Mouse (Mus musculus) WW6 (cell line): Measurements from ENCODE around the gene Akr1c19.
"Not testable (repeated sequence)": the region's sequence is repeated elsewhere in the genome, so short reads cannot be mapped to it uniquely, and the experiment has no call there.

Experiments
- DNase-seq: peaks from one replicate; pipeline ENCODE4 v3.0.0-alpha.2; 2013; ENCODE audit warnings: low read depth, low spot score

Gene Akr1c19

DNA sequence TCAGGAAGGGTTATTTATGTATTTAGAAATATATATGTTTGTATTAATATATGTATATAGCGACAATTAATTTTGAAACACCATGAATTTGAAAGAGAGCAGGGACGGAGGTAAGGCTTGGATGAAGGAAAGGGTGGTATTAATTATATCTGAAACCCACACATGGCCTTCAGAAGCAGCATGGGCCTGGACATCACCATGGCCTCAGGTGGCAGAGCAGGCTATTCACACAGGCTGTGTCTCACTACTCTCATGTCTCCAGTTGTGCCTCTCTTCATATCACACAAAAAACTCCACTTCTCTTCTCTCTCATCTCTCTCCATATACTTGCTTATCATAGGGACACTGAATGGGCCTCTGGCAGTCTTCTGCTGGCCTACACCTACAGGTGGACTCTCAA lies 37.0 kb downstream of the Akr1c19 start:
- not testable (repeated sequence) for DNase-seq

DNA sequence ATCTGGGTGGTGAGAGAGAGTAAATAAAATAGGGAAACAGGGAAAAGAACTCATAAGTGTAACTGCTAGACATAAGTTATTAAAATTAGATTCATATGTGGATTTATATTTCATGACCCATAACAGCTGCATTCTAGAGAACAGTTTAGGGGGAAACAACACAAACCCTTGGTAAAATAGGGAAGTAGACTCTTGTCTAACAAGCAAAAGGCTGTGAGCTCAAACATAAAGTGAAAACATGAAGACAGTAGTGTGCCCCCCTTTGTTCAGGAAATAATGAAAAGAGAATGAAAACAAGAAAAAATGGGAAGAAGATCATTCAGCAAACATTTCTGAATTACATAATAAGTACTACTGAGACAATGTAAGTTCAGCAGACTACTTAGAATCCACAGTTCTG lies 42.4 kb downstream of the Akr1c19 start:
- DNase-seq = no peak

DNA sequence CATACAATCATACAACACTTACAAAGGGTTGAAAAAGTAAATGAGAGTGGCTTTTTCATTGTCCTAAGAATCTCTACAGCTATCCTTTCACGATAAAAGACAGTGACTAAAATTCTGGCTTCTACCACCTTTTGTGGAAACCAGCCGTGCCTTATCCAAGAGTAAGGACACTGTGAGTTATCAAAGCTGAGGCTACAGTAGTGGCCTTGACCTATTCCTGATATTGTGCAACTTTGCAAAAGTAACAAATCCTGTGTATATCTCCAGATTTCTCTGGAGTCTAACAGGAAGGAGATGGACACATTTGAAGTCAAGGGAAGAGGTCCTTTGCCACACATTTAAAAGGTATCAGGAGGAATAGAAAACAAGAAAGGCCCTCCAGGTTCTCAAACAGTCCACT lies 49.0 kb downstream of the Akr1c19 start:
- DNase-seq = no peak

DNA sequence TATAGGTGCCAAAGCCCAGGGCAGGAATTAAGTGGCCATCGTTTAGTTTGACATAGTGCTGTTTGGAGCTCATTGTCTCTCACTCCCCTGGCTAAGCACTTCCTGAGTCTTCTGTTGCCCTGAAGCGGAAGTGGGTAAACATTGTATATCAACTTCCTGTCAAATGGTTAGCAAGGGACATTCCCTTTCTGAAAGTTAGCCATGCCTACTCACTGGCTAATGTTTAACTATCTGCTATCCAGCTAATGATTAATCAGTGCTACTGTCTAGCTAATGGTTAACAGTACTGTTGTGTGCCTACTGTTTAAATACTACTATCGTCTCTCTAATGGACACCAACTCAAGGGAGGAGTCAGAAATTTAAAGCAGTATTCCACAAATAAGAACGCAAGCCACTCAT lies 50.8 kb downstream of the Akr1c19 start, which contains the start of gene Akr1c12:
Akr1c12 (minus strand) TSS at position 150 of the 400 bp plus-strand sequence.
- DNase-seq = no peak

DNA sequence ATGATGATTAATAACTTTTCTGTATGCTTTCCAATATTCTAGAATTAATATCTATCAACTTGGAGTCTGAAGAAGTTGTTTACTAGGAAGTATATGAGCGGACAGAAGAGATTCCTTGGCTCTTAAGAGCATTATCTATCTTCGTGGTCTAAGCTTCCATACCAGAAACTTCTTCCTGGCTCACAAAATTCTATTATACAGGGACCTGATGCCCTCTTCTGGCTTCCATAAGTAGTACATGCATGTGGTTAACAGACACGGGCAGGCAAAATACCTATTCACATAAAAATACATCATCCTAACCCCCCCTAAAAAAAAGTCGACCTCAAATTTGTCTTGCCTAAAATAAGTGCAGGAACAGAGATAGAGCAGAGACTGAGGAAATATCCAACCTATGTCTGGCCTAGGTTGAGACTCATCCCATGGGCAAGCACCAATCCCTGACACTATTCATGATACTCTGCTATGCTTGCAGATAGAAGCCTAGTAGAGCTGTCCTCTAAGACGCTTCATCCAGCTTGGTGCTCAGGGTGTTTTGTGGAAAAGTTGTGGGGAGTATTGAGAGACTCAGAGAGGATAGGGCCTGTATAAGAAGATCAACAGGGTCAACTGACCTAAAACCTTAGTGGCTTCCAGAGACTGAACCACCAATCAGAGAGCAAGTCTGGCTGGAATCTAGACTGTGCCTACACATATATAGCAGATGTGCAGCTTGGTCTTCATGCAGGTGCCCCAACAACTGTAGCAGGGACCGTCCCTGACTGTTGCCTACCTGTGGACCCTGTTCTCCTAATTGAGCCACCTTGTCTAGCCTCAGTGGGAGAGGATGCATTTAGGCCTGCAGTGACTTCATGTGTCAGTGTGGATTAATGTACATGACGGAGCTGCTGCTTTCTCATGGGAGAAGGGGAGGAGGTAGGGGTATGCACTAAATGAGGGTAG lies 53.2 kb downstream of the Akr1c19 start:
- DNase-seq = no peak

DNA sequence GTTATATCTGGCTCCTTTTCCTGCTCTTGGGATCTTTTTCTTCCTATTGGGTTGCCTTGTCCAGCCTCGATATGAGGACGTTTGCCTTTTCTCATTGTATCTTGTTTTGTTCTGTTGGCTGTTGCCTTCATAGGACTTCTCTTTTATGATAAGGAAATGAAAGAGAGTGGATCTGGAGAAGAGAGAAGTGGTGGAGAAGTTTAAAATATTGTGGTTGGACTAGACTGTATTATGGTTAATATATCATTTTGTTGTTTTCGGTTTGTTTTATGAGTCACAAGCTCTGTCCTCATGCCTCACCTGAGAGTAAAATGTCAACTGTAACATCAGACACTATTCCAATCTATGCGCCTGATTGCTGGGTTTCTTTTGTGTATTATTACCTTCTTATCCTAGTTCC lies 68.5 kb downstream of the Akr1c19 start:
- DNase-seq = no peak
